Mouse (Mus musculus) adrenal gland, adult (tissue): Measurements from ENCODE around the gene 9930021J03Rik.

ENCODE experiments used
- DNase-seq, 2 experiments: peaks; one replicate each; pipeline ENCODE4 v3.0.0; 2022 to 2023; ENCODE audit warnings: low spot score in 1 of 2; ENCODE audit not compliant: inconsistent age in 2 of 2

Gene 9930021J03Rik

DNA sequence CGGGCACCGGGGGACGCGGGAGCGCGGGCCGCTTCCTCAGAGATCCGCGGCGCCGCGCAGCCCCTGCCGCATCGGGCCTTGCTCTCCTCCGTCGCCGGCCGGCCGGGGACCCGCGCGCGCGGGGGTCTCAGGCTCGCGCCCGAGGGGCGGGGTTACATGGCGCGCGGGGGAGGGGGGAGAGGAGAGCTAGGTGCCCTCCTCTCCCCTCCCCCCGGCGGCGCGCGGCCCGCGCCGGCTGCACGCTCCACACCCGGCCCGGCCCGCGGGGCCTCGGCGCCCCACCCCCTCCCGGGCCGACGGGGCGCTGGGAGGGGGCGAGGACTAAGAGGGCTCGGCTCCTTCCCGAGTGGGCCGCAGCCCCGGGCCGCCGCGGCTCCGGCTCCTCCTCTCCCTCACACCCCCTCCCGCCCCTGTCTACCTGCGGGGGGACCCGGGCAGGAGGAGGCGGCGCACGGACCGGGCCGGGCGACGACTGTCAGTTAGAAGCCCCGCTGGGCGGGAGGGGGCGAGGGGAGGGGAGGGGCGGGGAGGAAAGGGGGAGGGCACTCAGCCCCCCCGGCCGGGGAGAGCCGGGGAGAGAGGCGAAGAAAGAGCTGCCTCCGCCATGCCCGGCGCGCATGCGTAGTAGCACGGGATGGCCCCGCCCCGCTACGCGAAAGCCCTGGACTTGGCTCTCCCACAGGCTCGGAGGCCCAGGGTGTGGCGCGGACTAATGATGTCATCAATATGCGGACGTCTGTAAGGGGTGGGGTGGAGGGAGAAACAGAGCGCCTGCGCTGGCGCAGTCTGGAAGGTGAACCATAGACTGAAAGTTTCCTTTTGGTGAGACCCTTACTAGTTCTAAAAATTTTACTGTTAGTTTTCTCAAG is at the start of gene 9930021J03Rik:
Gene 9930021J03Rik, minus strand, starts transcription at position 73 of the 869 bp plus-strand sequence.
- peak; percentile 99 to 100 for DNase-seq

DNA sequence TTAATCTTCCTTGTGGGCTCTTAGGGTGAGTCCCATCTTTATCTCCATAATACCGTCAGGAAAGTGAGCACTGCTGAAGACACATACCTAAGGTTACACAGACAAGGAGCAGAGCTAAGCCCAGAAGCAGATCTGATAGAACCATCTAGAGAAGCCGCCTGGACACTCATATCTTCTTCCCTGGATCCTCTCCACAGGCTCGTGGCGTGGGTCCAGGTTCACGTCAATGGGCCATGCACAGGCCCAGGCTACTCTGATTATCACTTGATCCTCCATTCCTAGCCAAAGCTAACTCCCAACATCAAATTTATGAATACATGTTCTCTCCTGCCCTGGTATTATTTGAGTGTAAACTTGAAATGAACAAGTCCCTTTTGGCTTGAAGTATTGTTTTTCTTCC is 47.9 kb upstream of the 9930021J03Rik start:
- no peak for DNase-seq

DNA sequence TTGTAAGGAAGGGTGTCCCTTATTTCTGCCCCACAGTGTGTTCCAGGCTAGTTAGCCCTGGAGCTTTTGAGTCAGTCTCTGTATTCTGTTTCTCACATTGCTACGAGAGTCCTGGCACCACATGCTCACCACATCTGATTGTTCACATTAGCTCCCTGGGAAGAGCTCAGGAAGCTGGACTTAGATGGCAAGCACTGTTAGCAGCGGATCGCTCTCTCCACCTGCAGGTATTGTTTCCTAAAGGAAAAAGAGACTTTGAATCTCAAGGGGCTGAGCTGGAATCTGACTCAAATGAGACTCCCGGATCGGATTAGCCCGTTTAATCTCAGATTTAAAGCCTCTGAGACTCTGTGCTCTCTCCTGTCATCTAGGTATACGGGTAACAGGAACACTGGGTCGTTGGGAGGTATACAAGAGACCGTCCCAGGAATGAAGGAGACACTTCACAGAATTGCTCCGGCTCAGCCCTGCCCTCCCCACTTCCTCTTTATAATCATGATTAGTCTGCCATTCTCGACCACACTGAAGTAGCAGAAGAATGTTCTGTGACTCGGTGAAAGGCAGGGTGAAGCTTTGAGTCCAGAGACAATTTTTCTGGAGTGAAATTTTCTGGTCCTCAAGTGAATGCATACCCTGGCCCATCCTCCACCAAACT is 45.4 kb upstream of the 9930021J03Rik start:
- no peak for DNase-seq

DNA sequence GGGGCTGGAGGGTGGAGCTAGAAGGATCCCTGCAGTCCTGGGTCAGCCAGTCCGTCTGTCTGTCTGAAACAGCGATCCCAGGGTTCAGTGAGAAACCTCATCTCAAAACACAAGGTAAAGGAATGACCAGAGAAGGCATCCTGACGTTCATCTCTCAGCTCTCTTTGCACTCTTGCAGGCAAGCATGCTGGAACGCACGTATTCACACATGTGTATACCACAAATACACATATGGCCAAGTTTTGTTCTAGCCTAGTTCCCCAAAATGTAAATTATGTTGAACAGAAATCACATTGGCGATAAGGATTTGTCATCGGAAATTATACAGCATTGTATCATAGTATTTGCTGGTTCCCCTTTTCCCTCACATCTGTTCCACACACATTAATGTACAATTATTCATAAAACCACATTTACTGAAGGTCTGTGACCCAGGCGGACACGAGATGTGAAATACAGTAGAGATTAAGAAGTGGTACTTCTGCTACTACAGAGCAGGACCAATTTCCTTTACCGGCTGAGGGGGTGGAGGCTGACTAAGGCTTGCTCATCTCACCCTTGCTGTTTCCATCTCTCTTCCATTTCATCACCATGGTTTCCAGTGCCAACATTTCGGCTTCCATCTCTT is 44.2 kb upstream of the 9930021J03Rik start:
- no peak for DNase-seq

DNA sequence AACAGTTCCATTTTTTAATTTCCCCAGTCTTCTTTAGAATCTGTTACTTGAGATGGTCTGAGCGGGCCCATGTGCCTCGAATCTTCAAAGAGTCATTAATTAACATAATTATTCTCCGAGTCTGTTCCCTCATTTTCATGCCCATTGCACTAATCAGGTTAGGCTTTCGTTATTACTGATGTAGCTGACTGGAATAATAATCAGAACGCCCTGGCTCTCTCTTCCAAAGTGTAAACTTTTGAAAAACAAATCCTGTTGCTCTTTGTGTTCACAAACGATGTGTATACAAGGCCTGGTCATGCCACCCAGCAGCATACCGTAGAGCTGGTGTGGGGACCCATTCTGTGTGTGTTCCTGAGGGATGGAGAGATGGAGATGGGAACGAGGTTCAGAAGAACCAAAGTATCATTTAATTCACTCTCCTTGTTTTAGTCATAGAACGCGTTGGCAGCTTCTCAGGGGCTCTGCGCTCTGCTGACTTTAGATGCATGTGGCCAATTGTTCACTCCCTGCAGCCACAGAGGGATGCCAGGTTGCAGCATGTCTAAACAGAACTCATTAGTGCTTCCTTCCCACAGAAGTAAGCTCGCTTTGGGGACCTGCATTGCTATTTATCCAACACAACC is 38.4 kb upstream of the 9930021J03Rik start:
- DNase-seq: no peak

DNA sequence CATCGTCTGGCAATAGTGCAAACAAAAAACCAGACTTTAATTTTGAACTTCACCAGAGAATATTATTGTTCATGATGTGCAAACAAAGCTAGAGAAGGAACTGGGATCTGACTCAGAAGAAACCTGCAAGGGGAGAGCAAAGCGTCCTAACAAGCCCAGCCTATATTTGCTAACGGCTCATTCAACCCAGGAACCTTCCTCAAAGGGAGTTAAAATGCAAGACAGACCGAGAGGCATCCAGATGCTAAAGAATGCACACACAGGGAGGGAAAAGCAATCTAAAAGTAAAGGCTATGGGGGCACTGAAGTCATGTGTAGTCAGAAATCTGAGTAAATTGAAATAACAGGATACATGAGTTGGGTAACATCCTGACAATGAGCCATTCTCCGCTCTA is 37.8 kb upstream of the 9930021J03Rik start:
- no peak for DNase-seq

DNA sequence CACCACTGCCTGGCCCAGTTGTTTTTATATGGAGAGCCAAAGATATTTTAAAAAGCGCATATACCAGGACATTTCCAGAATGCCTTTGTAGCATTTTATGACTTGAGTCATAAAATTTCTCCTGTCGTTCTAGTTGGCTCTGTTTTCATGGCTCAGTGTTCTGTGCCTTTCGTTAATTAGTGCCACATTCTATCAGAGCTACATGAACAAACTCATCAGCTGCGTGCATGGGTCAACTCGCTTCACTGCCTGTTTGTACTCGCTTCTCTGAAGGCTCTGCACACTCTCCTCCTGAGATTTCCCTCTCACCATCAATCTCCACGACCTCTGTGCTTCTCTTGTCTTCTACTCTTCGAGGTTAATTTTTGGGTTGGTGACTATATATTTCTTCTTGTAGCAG is 37.2 kb upstream of the 9930021J03Rik start:
- DNase-seq: no peak

DNA sequence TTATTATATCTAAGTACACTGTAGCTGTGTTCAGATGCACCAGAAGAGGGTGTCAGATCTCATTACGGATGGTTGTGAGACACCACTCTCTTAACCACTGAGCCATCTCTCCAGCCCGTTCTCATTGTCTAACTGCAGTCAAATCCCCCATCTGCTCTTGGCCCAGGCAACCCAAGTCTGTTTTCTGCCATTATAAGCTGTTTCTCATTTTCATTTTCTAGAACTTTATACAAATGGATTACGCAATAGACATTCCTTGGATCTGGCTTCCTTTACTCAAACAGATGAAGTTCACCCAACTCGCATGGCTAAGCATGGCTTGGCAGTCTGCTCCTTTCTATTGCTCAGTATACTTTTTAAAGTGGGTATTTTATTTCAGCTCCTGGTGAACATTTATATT is 34.9 kb upstream of the 9930021J03Rik start:
- DNase-seq: no peak

DNA sequence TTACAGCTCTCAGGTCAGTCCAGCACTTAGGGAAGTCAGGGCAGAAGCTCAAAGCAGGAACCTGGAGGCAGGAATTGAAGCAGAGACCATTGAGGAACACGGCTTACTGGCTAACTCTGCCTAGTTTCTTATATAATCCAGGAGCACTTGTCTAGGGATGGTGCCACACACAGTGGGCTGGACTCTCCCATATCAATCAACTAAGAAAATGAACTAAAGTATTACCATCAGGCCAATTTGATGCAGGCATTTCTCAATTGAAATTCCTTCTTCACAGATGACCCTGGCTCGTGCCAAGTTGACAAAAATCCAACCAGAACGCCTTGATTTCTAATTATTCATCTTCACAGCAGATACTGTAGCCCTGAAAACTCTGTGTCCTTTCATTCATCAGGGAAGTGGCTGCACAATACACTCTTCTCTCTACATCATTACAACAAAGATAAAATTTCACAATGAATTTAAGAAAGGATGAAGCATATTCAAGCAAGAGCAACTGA is 32.9 kb upstream of the 9930021J03Rik start:
- DNase-seq: peak in 1 of 2 experiments; percentile 82

DNA sequence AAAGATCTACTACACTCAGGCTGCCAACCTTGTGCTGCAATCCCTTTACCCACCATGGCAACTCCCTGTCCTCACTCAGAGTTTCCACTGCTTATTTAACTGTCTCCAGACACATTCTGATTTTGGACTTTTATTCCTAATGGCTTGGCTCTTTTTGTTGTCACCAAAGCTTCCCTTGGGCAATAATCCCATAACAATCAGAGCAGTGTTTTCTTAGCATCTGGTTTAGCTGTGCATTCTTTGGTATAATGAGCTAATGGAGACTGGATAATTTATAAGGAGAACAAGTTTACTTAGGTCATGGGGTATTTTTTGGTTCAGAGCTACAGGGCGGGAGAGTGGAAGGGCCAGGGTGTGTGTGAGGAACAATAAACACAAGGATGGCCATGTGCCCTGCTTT is 32.4 kb upstream of the 9930021J03Rik start:
- DNase-seq: no peak

DNA sequence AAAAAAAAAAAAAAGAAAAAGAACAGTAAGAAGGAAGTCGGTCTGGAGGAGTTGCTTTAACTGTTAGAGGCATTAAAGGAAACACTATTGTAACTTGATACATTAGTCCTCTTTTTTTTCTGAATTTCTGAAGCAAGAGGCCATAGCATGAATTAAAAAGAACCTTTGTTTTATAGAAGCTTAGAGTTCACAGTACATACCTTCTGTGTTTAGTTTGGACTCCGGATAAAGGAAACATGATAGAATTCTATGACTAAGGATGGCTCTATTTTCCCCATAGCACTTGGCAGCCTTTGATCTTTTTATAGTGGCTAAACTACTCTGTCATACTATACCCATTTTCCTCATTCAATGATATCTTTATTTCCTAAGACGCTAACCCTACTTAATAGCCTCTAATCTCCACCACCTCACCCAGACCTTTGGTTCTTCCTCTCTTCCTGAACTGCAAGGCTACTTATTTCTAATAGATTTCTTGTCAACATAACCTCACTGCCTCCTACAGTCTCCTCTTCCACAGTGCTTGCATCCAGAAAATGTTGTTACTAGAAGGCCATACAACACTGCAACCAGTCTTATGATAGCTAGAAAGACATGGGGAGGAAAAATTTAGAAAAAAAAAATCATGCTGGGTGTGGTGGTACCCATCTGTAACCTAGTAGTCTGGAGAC is 29.7 kb upstream of the 9930021J03Rik start:
- DNase-seq: no peak

DNA sequence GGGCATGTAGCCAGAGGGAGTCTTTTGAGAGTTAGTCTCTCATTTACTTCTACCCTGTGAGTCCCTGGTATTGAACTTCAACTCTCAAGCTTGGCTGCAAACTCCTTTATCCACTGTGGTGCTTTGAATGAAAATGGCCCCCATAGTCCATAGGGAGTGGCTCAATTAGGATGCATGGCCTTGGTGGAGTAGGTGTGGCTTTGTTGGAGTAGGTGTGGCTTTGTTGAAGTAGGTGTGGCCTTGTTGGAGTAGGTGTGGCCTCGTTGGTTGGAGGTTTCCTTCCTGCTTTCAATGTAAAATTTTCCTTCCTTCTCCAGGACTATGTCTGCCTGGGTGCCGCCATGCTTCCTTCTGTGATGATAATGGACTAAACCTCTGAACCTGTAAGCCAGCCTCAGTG is 25.1 kb upstream of the 9930021J03Rik start:
- no peak for DNase-seq

DNA sequence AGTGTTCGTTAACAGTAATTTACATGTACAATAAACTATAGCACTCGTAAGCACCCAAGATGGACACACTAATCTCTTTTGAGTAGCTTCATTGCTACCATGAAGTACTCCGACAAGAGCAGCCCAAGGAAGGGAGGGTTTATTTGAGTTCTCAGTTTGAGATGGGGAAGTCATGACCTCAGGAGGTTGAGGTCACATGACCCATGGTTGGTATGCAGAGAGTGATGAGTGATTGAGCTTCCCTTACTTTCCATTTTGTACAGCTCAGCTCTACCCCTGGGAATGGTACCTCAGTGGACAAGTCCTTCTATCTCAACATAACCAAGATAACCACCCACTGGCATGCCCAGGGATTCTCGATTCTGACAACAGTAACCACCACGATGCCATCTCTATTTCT is 22.8 kb upstream of the 9930021J03Rik start:
- no peak for DNase-seq

DNA sequence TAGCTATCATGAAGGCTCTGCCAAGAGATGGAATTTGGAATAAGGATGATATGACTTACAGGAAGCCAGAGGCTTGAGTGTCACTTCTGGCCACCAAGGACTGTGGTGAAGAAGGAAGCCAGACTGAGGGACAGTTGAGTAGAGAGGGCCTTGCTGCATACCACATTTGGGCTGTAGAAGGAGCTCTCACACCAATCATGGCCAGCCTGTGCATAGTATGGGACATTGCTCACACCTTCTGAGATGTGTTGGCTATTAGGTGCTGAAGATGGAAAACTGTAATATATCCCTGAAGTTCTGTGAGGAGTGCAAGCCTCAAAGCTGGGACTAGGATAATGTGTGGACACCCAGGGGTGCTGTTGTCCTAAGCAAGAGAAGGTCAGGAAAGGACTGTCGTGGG is 20.9 kb upstream of the 9930021J03Rik start:
- peak in 1 of 2 experiments; percentile 43 for DNase-seq

DNA sequence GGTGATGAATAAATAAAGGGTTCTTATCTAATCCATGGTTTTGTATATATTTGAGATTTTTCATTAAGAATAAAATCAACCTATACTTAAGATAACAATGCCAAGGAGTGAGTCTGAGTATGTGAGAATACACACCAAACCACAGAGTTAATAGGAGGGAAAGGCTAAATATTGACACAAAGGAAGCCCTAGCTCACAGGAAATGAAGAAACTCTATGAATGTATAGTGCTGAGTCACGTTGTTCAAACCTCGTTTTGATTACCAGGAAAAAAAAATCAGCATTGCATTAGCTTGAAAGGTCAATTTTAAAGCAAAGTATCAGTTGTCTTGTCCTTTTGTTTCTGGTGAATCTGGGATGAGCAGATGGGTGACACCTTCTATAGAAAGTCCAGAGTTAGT is 19.2 kb upstream of the 9930021J03Rik start:
- no peak for DNase-seq

DNA sequence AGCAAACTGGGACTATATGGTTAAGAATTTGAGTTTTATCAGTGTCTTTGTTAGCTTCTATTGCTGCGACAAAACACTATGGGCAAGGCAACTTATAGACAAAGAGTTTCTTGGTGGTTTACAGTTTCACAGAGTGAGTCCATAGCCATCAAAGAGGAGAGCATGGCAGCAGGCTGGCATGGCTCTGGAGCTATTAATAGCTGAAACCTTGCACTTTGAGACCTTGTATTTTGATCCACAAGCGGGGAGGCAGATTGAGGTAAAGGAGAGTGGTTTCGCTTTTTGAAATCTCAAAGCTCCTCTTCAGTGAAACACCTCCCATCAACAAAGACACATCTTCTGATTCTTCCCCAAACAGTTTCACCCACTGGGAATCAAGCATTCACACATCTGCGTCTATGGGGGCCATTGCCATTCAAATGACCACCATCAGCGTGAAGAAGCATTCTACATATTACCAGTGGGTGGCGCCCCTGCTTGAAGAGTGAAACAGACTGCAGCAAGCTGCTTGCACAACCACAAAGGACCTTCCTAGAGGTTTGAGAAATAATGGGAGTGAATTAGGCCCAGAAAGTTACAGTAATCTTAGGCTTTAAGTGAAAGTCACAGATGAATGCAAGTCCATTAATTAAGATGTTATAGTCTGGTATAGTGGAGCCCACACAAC is 18.4 kb upstream of the 9930021J03Rik start:
- DNase-seq: peak; percentile 31 to 84

DNA sequence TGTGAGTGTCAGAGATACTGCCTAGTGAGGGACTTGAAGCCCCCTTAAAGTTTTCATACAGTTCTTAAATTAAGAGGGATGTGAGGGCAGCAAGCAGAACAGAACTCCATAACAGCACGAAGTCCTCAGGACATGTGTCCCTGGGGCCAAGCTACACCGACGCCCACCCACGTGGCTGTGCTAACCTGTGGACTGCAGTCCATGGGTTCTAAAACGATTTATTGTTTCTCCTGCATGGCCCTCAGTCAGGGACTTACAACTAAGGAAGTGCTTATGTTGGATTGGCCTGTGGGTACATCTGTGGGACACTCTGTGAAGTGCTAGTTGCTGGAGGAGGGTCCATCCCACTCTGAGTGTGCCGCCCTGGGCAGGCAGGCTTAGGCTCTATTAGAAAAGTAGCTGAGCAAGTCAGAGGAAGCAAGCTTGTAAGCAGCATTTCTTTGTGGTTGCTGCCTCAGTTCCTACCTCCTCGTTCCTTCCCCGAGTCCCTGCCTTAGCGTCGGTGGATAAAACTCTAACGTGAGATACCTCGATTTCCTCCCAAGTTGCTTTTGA is 17.7 kb upstream of the 9930021J03Rik start:
- no peak for DNase-seq

DNA sequence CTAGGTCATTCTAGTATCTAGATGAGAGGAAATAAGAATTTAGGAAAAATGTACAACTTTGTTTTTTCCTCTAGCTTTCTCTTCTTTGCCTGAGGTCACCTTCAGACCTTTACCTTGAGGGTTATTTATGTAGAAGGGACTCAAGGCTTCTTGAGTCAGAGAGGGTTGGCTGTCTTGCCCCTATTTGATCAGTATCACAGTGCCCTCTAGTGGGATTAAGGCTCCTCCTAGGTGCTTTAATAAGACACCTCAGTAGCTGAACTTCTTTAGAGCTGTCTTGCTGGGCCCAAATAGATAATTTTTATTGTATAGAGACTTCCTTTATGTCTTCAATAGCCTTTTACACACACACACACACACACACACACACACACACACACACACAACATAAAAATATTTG is 15.2 kb upstream of the 9930021J03Rik start:
- DNase-seq: peak; percentile 23 to 88

DNA sequence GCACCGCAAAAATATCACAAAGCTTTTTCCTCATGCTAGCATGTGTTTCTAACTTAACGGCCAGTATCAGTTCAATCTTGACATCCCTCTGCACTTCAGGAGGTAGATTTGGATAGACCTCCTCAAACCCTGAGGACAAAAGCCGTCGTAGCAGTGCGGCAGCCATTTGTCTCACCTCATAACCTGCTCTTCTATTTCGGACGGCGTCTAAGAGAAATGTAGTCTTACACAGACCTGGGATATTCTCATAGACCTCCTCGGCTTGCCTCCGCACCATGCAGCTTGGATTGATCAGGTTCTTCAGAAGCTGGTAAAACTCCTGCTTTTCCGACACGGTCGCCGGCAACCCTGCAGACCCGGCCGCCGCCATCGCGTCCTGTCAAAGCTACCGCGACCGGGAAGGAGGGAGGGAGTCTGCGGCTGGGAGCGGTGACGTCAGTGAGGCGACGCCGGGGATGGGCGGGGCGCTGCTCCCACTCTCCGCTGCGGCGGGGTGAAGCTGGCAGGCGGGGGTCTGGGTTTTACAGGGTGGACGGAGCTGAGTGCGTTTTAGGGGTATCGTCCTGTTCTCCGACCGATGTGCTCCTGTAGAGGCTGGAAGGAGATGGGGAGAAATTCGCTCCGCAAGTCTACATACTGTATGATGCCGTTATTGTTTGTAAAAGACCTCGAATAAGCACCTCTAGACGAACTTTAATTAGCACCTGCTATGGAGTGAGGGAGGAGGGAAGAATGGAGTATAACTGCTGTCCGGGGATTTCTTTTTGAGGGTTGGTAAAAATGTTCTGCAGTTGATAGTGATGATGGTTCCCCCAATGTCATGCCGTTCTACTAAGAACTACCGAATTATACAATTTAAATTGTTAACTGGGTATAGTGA is 7.0 kb upstream of the 9930021J03Rik start, which contains the start of gene Ranbp6:
Gene Ranbp6, minus strand, starts transcription at position 394 of the 880 bp plus-strand sequence.
- DNase-seq: peak; percentile 94 to 97
